Mouse (Mus musculus) spleen, adult 2 months (tissue): ENCODE results near the gene Plxdc1.

Experiments
- CTCF ChIP-seq: fragments of 200-500 bp; IDR thresholded peaks from 2 replicates; pipeline ENCODE4 v1.5.1; 2011; ENCODE audit warnings: mild to moderate bottlenecking, inconsistent platforms; ENCODE audit not compliant: insufficient read depth, insufficient read length, insufficient replicate concordance; ENCODE audit errors: extremely low read depth
- POLR2A ChIP-seq: fragments of 200-500 bp; IDR thresholded peaks from 2 replicates; pipeline ENCODE4 v1.6.1; 2011; ENCODE audit warnings: low read depth, low read length, inconsistent platforms

GRCm38 (mm10) chr11:98031443-98031770, 45.2 kb upstream of the Plxdc1 start:
- TF ChIP-seq CTCF (peak; percentile 86; the same call in 1 of the 2 replicates), POLR2A (no peak)
